Mouse (Mus musculus): ENCODE measurements around the gene Lrrc66. TPM values are rescaled to one million over a fixed set of nuclear protein-coding genes. Genes with fewer than 3 reads are reported as not detected.

Gene Lrrc66
- not detected in 2 replicates for total RNA-seq (2021)
- long read RNA-seq, experiment 1, result 0 reads
- long read RNA-seq, experiment 2, result 0 reads

GRCm38 (mm10) chr5:73632291-73632690 lies at the start of gene Lrrc66:
Gene Lrrc66 (minus strand): TSS chr5:73632526.
- no peak for DNase-seq

GRCm38 (mm10) chr5:73676626-73677025 lies 44.3 kb upstream of the Lrrc66 start:
- DNase-seq, result no peak

- DNase-seq, result no peak
Measured at GRCm38 (mm10) chr5:73675604-73676003, 43.3 kb upstream of the Lrrc66 start.

GRCm38 (mm10) chr5:73669386-73669785 lies 37.1 kb upstream of the Lrrc66 start:
- no peak for DNase-seq

GRCm38 (mm10) chr5:73667877-73668276 lies 35.6 kb upstream of the Lrrc66 start:
- DNase-seq, result no peak

GRCm38 (mm10) chr5:73666695-73667094 lies 34.4 kb upstream of the Lrrc66 start:
- DNase-seq, result no peak

- no peak for DNase-seq
Measured at GRCm38 (mm10) chr5:73651855-73652201, 19.5 kb upstream of the Lrrc66 start.

GRCm38 (mm10) chr5:73651061-73651854 lies 18.9 kb upstream of the Lrrc66 start, which contains the start of gene Spata18:
Gene Spata18 (plus strand): TSS chr5:73651379.
- DNase-seq, result peak; percentile 43

GRCm38 (mm10) chr5:73650365-73650964 lies 18.1 kb upstream of the Lrrc66 start:
- peak; percentile 14 for DNase-seq

GRCm38 (mm10) chr5:73647261-73647900 lies 15.1 kb upstream of the Lrrc66 start, which contains the start of gene Sgcb:
Gene Sgcb (minus strand): TSS chr5:73647790.
- DNase-seq, result peak; percentile 93

GRCm38 (mm10) chr5:73642091-73642490 lies 9.8 kb upstream of the Lrrc66 start:
- DNase-seq, result peak; percentile 46

GRCm38 (mm10) chr5:73641058-73641457 lies 8.7 kb upstream of the Lrrc66 start:
- DNase-seq, result no peak

- no peak for DNase-seq
Measured at GRCm38 (mm10) chr5:73637337-73638107, 5.2 kb upstream of the Lrrc66 start.

GRCm38 (mm10) chr5:73633141-73633540 lies 815 bp upstream of the Lrrc66 start:
- peak; percentile 85 for DNase-seq

GRCm38 (mm10) chr5:73631001-73631558 lies 1.2 kb downstream of the Lrrc66 start:
- no peak for DNase-seq

GRCm38 (mm10) chr5:73630141-73630540 lies 2.2 kb downstream of the Lrrc66 start:
- no peak for DNase-seq

GRCm38 (mm10) chr5:73627991-73628390 lies 4.3 kb downstream of the Lrrc66 start:
- DNase-seq, result no peak

GRCm38 (mm10) chr5:73627559-73627958 lies 4.8 kb downstream of the Lrrc66 start:
- no peak for DNase-seq

- DNase-seq, result no peak
Measured at GRCm38 (mm10) chr5:73626842-73627241, 5.5 kb downstream of the Lrrc66 start.

GRCm38 (mm10) chr5:73625505-73625904 lies 6.8 kb downstream of the Lrrc66 start:
- DNase-seq, result no peak

GRCm38 (mm10) chr5:73618969-73619368 lies 13.4 kb downstream of the Lrrc66 start:
- DNase-seq, result no peak

GRCm38 (mm10) chr5:73615211-73615610 lies 17.1 kb downstream of the Lrrc66 start:
- DNase-seq, result no peak
